Mouse (Mus musculus): ENCODE measurements at regions not wholly inside any gene's neighbourhood (a gene's known extent, or its start where the extent isn't known, plus 50 kb on each side); places are given as distances from the start of the nearest gene placed in this dataset.

DNA sequence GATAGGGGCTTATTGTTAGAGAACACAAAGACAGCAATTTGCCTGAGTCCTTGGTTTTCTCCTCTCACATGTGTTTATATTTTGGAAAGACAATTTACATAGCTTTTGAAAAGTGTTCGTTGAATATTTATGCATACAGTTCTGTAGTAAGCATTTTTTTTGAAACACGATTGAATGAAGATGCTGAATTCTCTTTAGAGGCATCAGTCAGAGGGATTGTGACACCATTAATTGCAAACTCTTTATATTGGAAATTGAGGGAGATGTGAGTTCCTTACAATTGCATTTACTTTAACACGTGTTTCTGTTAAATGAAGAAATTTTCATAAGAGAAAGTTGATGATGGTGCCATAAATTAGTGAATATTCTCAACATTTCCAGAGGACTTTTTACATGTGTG is 424.1 kb downstream of the Trib2 start:
- Histone ChIP-seq H3K4me3 (no peak overlapping the region), H3K27ac (no peak overlapping the region)
- no peak for TF ChIP-seq CTCF (conservative IDR thresholded peaks at IDR 0.05)
- DNase-seq (ENCODE audit: low spot score in 2 of 2), result no peak

DNA sequence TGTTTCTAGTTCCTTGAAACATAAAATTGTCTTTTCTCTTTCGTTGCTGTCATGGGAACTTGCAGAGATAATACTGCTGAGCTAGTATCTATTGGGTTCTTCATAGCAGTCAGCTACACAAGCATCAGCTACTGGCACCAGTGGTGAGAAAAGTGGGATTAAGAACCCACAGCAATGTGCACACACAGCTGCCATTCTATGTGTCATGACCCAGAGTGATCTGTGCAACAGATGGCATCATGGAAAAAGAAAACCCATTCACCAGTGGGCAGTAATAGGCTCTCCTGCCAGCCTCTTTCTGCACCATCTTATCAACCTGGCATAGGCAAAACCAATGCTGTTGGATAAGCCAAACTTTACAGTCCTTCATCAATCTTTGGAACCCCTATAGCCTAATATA is 428.1 kb downstream of the Trib2 start:
- no peak for DNase-seq (ENCODE audit: low spot score in 2 of 2)
- H3K4me3 ChIP-seq, result no peak overlapping the region
- H3K27ac ChIP-seq, result no peak overlapping the region
- no peak for TF ChIP-seq CTCF (conservative IDR thresholded peaks at IDR 0.05)

DNA sequence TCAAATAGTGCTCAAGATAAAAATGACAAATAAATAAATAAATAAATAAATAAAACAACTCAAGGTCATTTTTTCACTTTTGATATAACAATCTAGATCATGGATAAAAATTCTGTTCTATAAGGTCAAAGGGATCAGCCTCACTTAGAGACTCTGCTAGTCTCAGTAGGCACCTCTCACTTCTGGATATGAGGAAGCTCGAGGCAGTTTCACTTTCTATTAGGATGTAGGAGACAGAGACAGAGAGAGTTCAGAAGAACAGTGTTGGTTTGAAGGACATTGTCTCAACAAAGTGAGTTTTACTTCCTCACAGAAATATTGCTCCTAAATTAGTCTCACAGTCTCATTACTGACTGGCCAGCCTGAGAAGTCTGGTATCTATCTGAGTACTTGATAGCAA is 458.9 kb downstream of the Trib2 start:
- TF ChIP-seq CTCF (conservative IDR thresholded peaks at IDR 0.05), result no peak

DNA sequence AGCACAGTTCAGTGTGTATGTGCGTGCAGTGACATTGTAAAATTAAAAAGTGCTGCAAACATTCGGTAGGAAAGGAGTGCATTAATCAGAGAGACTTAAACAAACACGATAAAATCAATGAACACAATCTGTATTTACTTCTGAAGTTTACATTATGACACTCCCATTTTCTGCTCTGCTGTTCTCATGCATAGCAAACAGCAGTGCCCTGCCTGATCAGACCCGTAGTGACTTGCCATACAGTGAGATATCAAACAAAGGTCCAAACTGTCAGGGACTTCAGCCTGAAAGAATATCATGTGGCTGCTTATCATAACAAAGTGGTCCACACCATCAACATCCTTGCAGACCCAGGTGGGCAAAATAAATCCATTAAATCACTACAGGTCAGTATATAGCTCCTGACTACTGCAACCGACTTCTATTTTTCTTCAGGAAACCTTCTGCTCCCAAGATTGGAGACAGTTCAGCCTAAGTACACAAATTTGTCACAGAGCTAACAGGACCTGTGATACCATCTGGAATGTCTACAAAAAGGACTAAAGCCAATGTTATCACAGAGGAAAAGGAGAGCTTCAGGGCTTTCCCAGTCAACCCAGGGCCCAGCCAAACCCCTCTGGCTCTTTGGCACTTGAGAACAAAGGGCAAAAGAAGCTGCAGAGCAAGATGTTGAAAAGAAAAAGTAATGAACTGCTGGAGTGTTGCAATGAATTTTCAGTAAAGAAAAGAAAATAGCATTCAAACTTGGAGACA is 495.8 kb downstream of the Trib2 start:
- H3K27ac ChIP-seq, result no peak overlapping the region
- no peak for TF ChIP-seq CTCF (conservative IDR thresholded peaks at IDR 0.05)
- no peak for DNase-seq (ENCODE audit: low spot score in 2 of 2)
- no peak overlapping the region for H3K4me3 ChIP-seq

More for the DNA sequence above, 458.9 kb downstream of the Trib2 start:
- Histone ChIP-seq H3K27ac (no peak overlapping the region), H3K4me3 (no peak overlapping the region)
- no peak for DNase-seq (ENCODE audit: low spot score in 2 of 2)

DNA sequence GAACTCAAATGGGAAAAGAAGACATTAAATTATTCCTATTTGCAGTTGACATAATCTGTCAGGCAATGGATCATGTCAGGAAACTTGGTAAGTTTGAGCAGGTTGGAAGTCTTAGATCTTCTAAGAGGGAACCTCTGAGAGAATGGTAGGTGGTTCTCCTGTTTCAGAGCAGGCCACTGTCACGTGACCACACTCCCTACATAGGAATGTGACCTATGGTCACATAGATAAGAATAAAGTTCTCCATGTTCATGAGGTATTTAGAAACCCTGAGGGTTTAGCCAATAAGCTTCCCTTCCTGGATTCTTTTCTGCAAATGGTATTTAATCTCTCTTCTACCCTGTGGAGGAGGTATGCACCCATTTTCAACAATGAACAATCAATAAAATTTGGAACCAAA is 497.1 kb downstream of the Trib2 start:
- DNase-seq (ENCODE audit: low spot score in 2 of 2), result no peak
- no peak for TF ChIP-seq CTCF (conservative IDR thresholded peaks at IDR 0.05)
- H3K4me3 ChIP-seq, result no peak overlapping the region
- no peak overlapping the region for H3K27ac ChIP-seq

DNA sequence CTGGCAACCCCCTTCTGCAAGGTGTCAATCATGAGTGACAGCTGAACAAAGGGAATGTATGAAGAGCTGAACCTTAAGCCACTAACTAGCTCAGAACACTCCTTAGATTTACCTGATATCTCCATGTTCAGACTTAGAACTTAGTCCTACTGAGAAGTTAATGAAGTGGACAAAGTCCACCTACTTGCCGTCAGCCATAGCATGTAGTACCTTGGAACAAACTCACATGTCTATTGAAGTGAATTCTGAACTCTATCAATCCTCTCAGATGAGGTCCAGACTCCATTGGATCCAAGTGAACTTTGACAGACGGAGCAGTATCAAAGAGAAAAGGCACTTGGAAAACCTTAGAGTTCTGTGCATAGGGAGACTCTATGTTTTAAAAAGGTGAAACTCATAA is 521.8 kb downstream of the Trib2 start:
- no peak for TF ChIP-seq CTCF (conservative IDR thresholded peaks at IDR 0.05)

DNA sequence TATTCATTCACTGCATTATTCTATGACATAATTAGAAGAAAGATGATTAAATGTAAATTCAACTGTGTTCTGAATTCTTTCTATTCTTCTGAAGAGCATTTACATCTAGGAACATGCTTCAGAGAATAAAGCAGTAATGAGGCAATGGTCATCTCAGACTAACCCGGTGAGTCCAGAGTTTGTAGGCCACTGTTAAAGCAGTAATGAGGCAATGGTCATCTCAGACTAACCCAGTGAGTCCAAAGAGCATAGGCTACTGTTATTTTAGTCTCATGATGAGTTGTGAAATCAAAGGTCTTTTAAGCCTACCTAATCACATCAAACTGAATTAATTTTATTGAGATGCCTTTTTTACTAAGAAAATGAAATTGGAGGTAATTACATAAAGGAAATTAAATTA is 554.6 kb downstream of the Trib2 start:
- DNase-seq (ENCODE audit: low spot score in 2 of 2), result no peak
- TF ChIP-seq CTCF (conservative IDR thresholded peaks at IDR 0.05), result no peak
- Histone ChIP-seq H3K4me3 (no peak overlapping the region), H3K27ac (no peak overlapping the region)

More for the DNA sequence above, 521.8 kb downstream of the Trib2 start:
- H3K27ac ChIP-seq, result no peak overlapping the region
- no peak overlapping the region for H3K4me3 ChIP-seq
- DNase-seq (ENCODE audit: low spot score in 2 of 2), result no peak

DNA sequence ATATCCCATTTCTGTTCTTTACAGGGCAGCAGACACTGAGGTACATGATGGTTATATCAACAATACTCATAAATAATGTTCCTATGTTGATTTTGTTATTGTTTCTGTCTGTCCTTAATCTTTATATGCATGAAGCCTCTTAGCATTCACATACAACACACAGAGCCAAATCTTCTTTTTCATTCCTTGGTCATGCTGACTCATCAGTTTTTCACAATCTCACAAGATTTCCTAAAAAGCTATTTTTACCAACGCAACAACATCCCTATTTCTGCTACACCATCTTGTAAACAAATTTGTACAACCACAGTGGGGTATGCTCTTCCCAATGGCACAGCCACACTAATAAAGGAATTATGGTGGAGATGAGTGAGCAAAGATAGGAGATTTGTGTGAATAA is 555.1 kb downstream of the Trib2 start:
- H3K27ac ChIP-seq, result no peak overlapping the region
- no peak overlapping the region for H3K4me3 ChIP-seq
- no peak for TF ChIP-seq CTCF (conservative IDR thresholded peaks at IDR 0.05)
- no peak for DNase-seq (ENCODE audit: low spot score in 2 of 2)

DNA sequence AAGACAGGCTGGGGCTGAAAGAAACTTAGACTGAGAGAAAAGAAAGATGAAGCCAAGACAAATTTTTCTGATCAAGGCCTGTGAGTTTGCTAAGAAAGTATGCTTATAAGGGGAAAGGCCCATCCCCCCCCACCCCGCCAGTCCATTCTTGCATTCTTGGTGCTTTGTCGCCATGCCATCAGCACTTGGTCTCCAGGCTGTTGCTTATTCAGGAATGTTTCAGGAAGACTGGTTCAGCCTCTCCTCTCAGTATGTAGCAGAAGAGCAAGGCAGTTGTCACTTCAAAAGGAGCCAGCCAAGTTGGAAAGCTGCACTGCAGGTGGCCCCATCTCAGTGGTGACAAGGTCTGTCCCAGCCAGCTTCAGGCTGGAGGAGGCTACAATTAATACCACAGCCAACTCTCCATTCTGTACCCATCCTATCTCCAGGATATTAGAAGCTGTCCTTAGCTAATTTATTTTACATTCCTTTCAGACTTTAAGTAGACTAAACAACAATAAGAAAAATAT is 555.8 kb downstream of the Trib2 start:
- no peak overlapping the region for H3K4me3 ChIP-seq
- no peak for TF ChIP-seq CTCF (conservative IDR thresholded peaks at IDR 0.05)
- no peak overlapping the region for H3K27ac ChIP-seq
- no peak for DNase-seq (ENCODE audit: low spot score in 2 of 2)

DNA sequence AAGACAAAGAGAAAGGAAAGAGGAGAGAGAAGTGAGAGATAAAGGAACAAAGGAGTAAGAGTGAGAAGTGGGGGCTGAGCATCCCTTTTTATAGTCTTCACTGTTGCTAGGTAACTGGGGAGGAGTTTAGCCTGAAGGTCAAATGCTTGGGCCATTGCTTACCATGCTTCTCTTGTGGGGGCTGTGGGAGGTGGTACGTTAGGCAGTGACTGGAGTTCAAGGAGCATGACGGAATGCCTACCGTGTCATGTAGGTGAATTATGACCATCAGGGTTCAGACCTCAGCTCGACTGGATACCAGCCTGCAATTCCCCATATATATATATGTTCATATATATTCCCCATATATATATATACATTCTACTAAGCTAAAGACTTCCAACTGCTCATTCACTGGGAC is 571.8 kb downstream of the Trib2 start:
- Histone ChIP-seq H3K4me3 (no peak overlapping the region), H3K27ac (no peak overlapping the region)
- TF ChIP-seq CTCF (conservative IDR thresholded peaks at IDR 0.05), result no peak
- no peak for DNase-seq (ENCODE audit: low spot score in 2 of 2)

DNA sequence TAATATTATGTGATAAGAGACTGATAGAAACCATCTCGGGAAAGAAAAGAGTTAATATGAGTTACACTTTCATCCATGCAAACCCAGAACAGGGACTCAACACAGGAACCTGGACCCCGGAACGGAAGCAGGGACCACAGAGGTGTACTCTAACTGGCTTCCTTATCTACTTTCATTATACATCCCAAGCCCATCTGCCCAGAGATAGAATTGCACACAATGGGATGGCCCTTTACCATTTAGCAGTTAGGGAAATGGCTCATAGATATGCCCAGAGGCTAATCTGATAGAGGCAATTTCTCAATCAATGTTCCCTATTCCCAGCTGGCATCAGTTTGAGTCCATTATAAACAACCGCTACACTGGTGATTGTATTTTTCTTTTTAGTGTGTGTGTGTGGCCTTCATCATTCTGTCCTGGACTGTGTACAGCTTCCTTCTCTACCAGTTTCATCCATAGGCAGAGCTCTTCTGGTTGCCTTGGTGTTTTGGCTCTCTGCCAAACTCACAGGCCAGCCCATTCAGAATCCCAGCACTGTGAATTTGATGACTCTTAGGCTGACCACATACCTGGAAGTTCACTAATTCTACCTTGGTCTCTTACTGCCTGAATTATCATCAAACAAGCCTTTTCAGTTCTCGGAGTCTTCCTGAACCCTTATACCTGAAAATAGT is 594.1 kb downstream of the Trib2 start:
- no peak for TF ChIP-seq CTCF (conservative IDR thresholded peaks at IDR 0.05)
- no peak for DNase-seq (ENCODE audit: low spot score in 2 of 2)
- Histone ChIP-seq H3K27ac (no peak overlapping the region), H3K4me3 (no peak overlapping the region)

DNA sequence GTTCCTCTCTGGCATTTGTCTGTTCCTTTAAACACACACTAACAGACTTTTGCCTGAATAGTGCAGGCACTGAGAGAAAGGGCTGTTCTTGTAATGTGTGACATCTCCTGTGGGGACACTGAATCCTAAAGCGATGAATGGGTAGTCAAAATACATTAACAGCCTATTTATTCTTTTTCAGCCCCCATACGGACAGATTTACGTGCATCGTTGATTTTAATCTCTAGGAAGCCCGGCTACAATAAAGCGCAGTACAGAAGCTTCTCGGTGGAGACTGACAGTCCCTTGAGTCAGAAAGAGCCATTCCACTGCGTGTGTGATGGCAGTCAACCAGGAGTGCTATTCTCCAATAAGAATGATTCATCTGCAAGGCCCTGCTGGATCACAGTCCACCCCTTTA is 598.2 kb downstream of the Trib2 start:
- no peak overlapping the region for H3K27ac ChIP-seq
- no peak overlapping the region; the same call in 1 of the 2 replicates for H3K4me3 ChIP-seq
- 0 out of 2 replicates have a peak, but pooled peaks have one; percentile 7 for TF ChIP-seq CTCF (conservative IDR thresholded peaks at IDR 0.05)
- no peak for DNase-seq (ENCODE audit: low spot score in 2 of 2)

DNA sequence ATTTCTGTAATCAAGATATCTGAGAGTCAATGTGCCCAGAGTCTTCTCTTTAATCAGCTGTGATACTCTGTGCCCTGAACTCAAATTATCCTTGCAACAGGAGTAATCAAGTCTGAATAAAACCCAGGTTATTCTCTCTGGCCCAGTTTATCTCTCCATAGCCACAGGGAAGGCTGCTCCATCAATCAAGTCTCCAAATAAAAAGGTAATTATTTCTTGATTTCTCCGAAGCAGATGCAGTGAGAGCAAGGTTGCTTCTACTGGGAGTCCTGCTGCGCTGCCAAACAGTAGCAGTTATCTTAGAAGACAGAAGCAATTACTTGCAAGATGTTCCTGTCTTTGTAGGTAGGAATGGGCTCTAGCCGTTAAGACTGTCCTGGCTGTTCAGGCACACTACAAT is 600.5 kb downstream of the Trib2 start:
- H3K4me3 ChIP-seq, result no peak overlapping the region
- TF ChIP-seq CTCF (conservative IDR thresholded peaks at IDR 0.05), result no peak
- no peak for DNase-seq (ENCODE audit: low spot score in 2 of 2)
- no peak overlapping the region for H3K27ac ChIP-seq

Data from layer of hippocampus, adult 2 months (tissue).